Mouse (Mus musculus) E14TG2a.4 (cell line): Measurements from ENCODE around the gene Rcsd1.

Experiments
- CTCF ChIP-seq: conservative IDR thresholded peaks from 2 replicates; pipeline ENCODE4 v1.5.1; 2014; ENCODE audit warnings: low read length
- NANOG ChIP-seq: IDR thresholded peaks from 2 replicates; pipeline ENCODE4 v1.6.1; 2014; ENCODE audit warnings: borderline replicate concordance, low read length, mixed read lengths
- POU5F1 ChIP-seq: IDR thresholded peaks from 2 replicates; pipeline ENCODE4 v1.6.1; 2014; ENCODE audit warnings: low read length, borderline replicate concordance

DNA sequence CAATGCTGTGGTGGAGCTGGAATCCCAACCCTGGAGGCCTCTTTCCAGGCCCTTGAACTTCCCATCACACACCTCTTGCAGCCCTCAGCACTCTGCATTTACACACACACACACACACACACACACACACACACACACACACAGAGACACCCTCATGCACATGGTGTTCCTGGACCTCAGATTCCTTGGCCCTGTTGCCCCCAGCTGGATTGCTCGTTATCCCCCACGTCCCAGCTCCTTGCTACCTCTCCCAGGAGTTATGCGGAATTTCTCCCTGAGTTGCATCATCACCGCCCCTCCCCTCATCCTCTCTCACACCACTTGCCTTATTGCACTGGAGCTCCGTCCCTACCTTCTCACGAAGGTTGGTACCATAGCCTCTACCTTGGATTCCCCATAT is 23.2 kb downstream of the Rcsd1 start:
- TF ChIP-seq CTCF: no peak
- TF ChIP-seq NANOG: no peak
- TF ChIP-seq POU5F1: no peak
